Mouse (Mus musculus): Measurements from ENCODE around the gene Gpx2. TPM values are rescaled to one million over a fixed set of nuclear protein-coding genes. Genes with fewer than 3 reads are reported as not detected.

Gpx2 gene
- polyA plus RNA-seq, 1 experiment from 2014 or later = 108 TPM

DNA sequence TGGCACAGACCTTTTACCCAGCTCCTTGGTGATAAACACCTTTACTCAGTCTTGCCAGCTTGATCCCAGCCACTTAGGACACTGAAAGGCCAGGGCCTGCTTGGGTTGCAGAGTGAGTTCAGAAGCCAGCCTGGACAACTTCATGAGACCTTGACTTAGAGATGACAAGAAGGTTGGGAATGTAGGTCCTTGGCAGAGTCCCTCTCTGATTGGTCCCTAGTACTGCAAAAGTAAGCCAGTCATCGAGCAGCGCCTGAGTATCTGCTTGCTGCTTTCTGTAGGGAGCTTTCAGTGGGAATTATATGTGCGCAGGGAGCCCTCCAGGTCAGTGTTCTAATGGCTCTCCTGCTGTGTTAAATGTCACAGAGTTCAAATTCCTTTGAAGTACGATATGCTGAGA, 20.2 kb downstream of the Gpx2 start:
- no peaks in the 10 kb centered on the region for H3K9me3 ChIP-seq
- H3K27ac ChIP-seq = no peak overlapping the region
- no peak overlapping the region for H3K4me2 ChIP-seq
- no peak overlapping the region for H3K9ac ChIP-seq
- no peaks in the 10 kb centered on the region for H3K4me1 ChIP-seq
- H3K4me3 ChIP-seq (replicated peaks) = no peak overlapping the region
- H3K36me3 ChIP-seq = 0 out of 2 replicates have a peak, but pooled peaks cover 4% of the 10 kb centered on the region
- WGBS = 66% methylated on average over 4 of the region's 4 CpGs
- no peaks in the 10 kb centered on the region for H3K27me3 ChIP-seq (replicated peaks)
- no peak for ATAC-seq (ENCODE audit: insufficient read depth, low FRiP score, low read depth)

DNA sequence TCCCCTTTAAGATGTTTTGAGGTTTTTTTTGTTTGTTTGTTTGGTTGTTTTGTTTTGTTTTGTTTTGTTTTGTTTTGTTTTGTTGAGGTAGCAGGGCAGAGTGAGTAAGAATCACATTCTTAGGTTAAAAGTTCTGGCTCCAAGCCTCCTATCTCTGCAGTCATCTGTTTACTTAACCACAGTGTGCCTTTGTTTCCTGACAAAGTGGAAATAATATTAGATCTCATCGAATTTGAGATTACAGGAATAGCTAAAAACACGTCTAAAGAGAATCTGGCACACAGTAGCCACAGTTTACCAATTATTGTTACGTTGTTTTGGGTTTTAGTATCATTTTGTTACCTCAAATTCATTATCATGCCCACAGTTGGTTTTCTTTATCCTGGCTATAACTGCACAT, 20.7 kb downstream of the Gpx2 start:
- WGBS = 64% methylated on average over 3 of the region's 3 CpGs
- H3K4me2 ChIP-seq = no peak overlapping the region

DNA sequence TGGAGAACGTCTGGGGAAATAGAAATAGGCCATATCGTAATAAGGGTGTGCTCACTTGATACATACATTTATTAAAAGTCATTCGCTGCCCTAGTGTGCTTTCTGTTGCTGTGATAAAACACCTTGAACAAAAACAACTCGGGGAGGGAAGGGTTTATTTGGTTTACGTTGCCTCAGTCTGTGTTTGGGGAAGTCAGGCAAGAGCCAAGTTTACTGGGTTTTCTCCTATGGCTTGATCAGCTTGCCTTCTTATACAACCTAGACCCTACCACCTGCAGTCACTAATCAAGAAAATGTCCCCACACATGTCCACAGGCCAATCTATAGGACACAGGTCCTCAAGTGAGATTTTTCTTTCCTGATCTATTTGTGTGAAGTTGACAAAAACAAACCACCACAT, 23.8 kb downstream of the Gpx2 start:
- no peaks in the 10 kb centered on the region for H3K27me3 ChIP-seq (replicated peaks)
- H3K36me3 ChIP-seq = no peaks in the 10 kb centered on the region
- no peak overlapping the region for H3K4me2 ChIP-seq
- no peaks in the 10 kb centered on the region for H3K9me3 ChIP-seq
- no peaks in the 10 kb centered on the region for H3K4me1 ChIP-seq
- 83% methylated on average over 5 of the region's 5 CpGs for WGBS
- H3K4me3 ChIP-seq (replicated peaks) = no peak overlapping the region
- H3K27ac ChIP-seq = no peak overlapping the region
- ATAC-seq (ENCODE audit: insufficient read depth, low FRiP score, low read depth) = no peak
- H3K9ac ChIP-seq = no peak overlapping the region

More for the DNA sequence above, 20.7 kb downstream of the Gpx2 start:
- ATAC-seq (ENCODE audit: insufficient read depth, low FRiP score, low read depth) = no peak
- no peaks in the 10 kb centered on the region for H3K4me1 ChIP-seq
- no peaks in the 10 kb centered on the region for H3K27me3 ChIP-seq (replicated peaks)
- no peak overlapping the region for H3K27ac ChIP-seq
- no peak overlapping the region for H3K4me3 ChIP-seq (replicated peaks)
- no peaks in the 10 kb centered on the region for H3K9me3 ChIP-seq
- H3K36me3 ChIP-seq = 0 out of 2 replicates have a peak, but pooled peaks cover 4% of the 10 kb centered on the region
- H3K9ac ChIP-seq = no peak overlapping the region

DNA sequence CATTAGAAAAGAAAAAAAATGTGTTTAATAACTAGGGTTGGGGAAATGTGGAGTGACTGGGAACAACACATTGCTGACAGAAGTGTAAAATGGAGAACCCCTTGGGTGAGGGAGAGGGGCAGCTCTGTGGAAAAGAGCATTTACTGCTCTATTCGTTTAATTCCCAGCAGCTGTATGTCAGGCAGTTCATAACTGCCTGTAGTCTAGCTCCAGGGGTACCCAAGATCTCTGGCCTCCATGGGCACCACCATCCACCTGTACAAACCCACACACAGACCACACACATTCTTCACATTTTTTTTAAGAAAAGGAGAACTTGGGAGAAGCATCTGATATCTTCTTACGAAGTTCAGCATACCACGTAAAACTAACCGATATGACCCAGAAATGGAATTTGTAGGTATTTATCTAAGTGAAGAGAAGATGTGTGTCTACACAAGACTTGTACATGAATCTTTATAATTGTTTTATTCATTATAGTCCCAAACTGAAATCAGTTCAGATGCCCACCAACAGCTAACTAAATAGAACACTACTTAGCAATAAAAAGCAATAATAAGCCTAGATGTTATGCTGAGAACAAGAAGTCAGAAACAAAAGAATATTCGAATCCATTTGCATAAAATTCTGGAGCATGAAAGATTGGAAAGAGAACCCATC, 24.4 kb downstream of the Gpx2 start:
- Histone ChIP-seq H3K27ac (no peak overlapping the region), H3K9me3 (no peaks in the 10 kb centered on the region), H3K9ac (no peak overlapping the region), H3K4me1 (peaks cover 5% of the 10 kb centered on the region), H3K4me2 (no peak overlapping the region), H3K27me3 (replicated peaks) (no peaks in the 10 kb centered on the region), H3K4me3 (replicated peaks) (no peak overlapping the region), H3K36me3 (no peaks in the 10 kb centered on the region)
- ATAC-seq (ENCODE audit: insufficient read depth, low FRiP score, low read depth) = no peak
- 75% methylated on average over 5 of the region's 5 CpGs for WGBS

DNA sequence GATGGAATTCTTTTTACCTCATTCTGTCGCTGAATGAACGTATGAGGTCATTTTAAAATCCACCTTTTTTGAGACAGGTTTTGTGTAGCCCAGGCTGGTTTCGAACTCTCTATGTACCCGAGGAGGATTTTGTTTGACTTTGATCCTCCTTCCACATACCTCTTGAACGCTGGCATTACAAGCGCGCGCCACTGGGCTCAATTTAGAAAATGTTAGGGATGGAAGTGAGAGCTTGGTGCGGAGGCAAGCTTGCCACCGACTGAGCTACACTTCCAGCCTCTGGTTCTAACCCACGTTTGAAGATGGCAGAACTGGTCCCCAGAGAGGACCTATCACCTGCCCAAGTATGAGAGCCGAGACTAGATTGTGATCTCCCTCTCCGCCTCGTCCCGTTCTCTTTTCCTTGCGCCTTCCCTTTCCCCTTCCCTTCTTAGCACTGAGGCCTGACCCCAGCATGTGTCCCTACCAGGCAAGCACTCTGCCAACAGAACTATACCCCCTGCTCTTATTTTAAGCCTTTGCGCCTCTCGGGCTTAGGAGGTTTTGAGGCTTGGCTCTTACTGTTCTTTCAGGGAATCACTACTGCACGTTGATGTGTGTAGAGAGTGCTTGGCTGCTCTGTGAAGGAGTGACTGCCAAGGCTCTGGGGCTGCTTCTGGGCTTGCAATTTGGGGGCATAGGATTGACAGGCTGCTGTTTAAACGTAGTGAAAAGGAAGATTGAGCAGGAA, 29.3 kb downstream of the Gpx2 start:
- 29% methylated on average over 20 of the region's 20 CpGs for WGBS
- Histone ChIP-seq H3K27me3 (replicated peaks) (no peaks in the 10 kb centered on the region), H3K9ac (peak overlapping the region; percentile 54; the same call in 1 of the 2 replicates), H3K4me3 (replicated peaks) (peak overlapping the region; percentile 71), H3K4me1 (peaks cover 6% of the 10 kb centered on the region), H3K36me3 (no peaks in the 10 kb centered on the region), H3K27ac (peak overlapping the region; percentile 3; the same call in 1 of the 2 replicates), H3K4me2 (peak overlapping the region; percentile 76), H3K9me3 (no peaks in the 10 kb centered on the region)
- no peak for ATAC-seq (ENCODE audit: insufficient read depth, low FRiP score, low read depth)

DNA sequence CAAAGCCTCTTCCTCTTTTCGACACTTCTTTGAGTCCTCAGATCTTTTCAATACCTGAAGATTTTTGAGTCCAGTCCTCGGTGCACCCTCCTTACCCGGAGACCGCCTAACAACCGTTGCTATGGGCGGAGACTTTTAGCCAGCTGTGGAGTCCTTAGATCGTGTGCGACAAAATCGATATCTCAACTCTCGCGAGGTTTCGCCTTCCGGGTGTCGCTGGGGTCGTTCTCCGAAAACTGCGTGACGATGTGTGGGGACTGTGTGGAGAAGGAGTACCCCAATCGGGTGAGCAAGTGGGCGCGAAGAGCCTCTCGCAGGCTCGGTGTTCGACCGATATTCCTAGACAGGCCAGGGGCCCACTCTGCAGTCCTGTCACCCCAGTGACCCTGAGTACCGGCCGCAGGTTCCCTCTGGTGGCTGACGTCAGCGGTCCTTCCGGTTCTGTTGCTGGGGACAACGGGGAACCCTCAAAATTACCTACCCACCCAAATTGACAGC, 30.0 kb downstream of the Gpx2 start, which contains the start of the genes Churc1 and Fntb:
Gene Churc1, plus strand, starts transcription at position 185 of the 498 bp plus-strand sequence.
Gene Fntb, plus strand, starts transcription at position 236 of the 498 bp plus-strand sequence.
- H3K9ac ChIP-seq = peak within 1 kb of the TSS; percentile 54; the same call in 1 of the 2 replicates
- H3K9me3 ChIP-seq = no peaks in the 10 kb centered on the region
- peak; percentile 98 for ATAC-seq (ENCODE audit: insufficient read depth, low FRiP score, low read depth)
- H3K36me3 ChIP-seq = no peaks in the 10 kb centered on the region
- H3K4me2 ChIP-seq = peak within 1 kb of the TSS; percentile 76
- peak within 1 kb of the TSS; percentile 65 for H3K27ac ChIP-seq
- H3K4me3 ChIP-seq (replicated peaks) = peak within 1 kb of the TSS; percentile 71
- WGBS = under 1% methylated on average over 31 of the region's 31 CpGs
- peaks cover 6% of the 10 kb centered on the region for H3K4me1 ChIP-seq
- H3K27me3 ChIP-seq (replicated peaks) = no peaks in the 10 kb centered on the region

DNA sequence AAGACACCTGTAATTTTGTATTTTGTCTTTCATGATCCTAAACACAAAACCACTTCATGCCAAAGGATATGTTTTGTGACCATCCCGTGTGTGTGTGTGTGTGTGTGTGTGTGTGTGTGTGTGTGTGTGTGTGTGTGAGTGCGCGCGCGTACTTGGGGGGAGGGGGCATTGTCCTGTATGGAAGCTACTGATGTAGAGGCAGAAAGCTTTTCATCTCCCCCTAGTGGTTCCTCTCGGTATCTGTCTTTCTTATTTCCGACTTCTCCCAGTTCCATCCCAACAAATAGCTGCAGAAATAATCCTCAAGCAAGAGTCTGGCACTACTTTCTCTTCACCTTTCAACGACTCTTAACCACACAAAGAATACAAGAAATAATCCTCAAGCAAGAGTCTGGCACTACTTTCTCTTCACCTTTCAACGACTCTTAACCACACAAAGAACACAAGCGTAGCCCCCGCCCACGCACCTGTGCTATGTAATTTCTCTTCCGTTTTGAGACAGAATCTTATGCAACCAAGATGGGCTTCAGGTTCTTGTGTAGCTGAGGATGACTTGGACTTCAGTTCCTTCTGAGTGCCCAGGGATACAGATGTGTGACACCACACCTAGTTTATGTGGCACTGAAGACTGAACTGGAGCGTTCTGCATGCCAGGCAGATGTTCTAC, 42.6 kb downstream of the Gpx2 start:
- no peak for ATAC-seq (ENCODE audit: insufficient read depth, low FRiP score, low read depth)
- no peaks in the 10 kb centered on the region for H3K4me1 ChIP-seq
- no peak overlapping the region for H3K27ac ChIP-seq
- H3K27me3 ChIP-seq (replicated peaks) = no peaks in the 10 kb centered on the region
- 45% methylated on average over 14 of the region's 14 CpGs for WGBS
- no peaks in the 10 kb centered on the region for H3K36me3 ChIP-seq
- H3K9ac ChIP-seq = no peak overlapping the region
- H3K4me3 ChIP-seq (replicated peaks) = no peak overlapping the region
- no peaks in the 10 kb centered on the region for H3K9me3 ChIP-seq
- H3K4me2 ChIP-seq = no peak overlapping the region

DNA sequence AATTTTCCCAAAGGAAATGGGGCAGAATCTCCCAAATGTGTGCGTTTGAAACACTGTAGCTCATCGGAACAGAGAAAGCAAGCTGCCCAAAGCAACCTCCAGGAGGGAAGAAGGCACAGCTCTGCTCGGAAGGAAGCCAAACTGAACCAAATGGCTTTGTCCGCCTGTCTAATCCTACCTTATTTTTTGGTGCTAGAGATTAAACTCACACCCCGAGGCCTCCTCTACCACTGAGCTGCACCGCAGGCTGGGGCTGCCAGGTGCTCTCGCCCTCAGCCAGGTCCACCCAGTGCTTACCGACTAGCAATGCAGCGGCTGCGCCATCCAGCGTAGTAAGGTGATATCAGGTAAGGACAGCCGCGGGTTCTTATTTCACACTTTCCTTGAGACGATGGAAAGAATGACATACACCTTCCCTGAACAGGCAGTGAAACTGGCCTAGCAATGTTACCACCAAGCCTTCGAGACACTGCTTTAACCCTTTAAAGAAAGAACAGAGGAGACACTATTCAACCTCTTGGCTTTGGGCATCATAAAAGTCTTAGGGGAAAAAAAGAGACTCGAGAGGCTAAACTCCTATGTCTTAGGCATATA, 44.4 kb downstream of the Gpx2 start:
- no peak overlapping the region for H3K9ac ChIP-seq
- no peak for ATAC-seq (ENCODE audit: insufficient read depth, low FRiP score, low read depth)
- H3K4me2 ChIP-seq = no peak overlapping the region
- H3K4me3 ChIP-seq (replicated peaks) = no peak overlapping the region
- H3K27me3 ChIP-seq (replicated peaks) = no peaks in the 10 kb centered on the region
- H3K9me3 ChIP-seq = no peaks in the 10 kb centered on the region
- H3K36me3 ChIP-seq = no peaks in the 10 kb centered on the region
- 77% methylated on average over 16 of the region's 16 CpGs for WGBS
- no peaks in the 10 kb centered on the region for H3K4me1 ChIP-seq
- no peak overlapping the region for H3K27ac ChIP-seq

Other genes starting within 250 kb of the Gpx2 start
- gene Sptb, start 85.0 kb downstream of the Gpx2 start, polyA plus RNA-seq (2015; fragmentation: Nextera tagmentation; extraction: Ambion mirVana) = 2.8 and 5.0 TPM in 2 replicates
- gene Churc1, start 30.0 kb downstream of the Gpx2 start, polyA plus RNA-seq (2015; fragmentation: Nextera tagmentation; extraction: Ambion mirVana) = 145 and 147 TPM in 2 replicates
- 33.7 and 35.7 TPM in 2 replicates for gene Fntb, start 30.0 kb downstream of the Gpx2 start, polyA plus RNA-seq (2015; fragmentation: Nextera tagmentation; extraction: Ambion mirVana)
- gene Rab15, start 27.4 kb upstream of the Gpx2 start, polyA plus RNA-seq (2015; fragmentation: Nextera tagmentation; extraction: Ambion mirVana) = 32.3 and 37.8 TPM in 2 replicates
- gene Max, start 166.6 kb upstream of the Gpx2 start, polyA plus RNA-seq (2015; fragmentation: Nextera tagmentation; extraction: Ambion mirVana) = 12.9 and 13.0 TPM in 2 replicates

Measured in stomach, embryonic 15.5 days (tissue).